ENCODE assay signal across 25 mouse cellular contexts in the genomic region with DNA sequence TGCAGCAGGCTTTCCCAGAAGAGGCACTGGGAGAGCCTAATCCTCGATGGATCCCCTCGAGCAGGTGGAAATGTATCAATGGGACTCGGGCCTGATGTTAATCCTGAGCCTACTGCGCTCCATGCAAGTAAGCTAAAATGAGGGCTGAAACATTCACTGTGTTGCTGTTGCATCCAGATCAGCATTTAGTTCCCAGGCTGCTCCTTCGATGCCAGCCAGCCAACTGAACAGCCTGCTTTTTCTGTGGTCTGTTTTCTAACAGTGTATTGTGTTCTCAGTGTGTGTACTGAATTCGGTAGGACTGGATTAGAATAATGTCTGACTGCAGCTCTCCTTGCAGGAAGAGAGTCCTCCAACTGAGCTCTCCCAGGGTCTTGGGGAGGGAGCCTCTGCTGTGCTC. TPM values are rescaled to one million over a fixed set of nuclear protein-coding genes. Genes with fewer than 3 reads are reported as not detected.
DNase-seq lines count a peak whose midpoint lies in the region; ATAC-seq and TF ChIP-seq lines count a peak whose summit lies in the region.
"Had no signal": no experiment of that assay in that cellular context is flagged by ENCODE, and none has a peak within 500 bp of the region (broad histone marks: within the 10 kb centered on the region; RNA-seq: fewer than 3 reads in every experiment).

No protein-coding gene starts in this region.

- no peak overlapping the region for H3K4me2 ChIP-seq in hindbrain, postnatal 0 days (ENCODE audit: low read depth, low read length)
- no peak overlapping the region for H3K4me2 ChIP-seq in midbrain, postnatal 0 days (ENCODE audit: low read depth, low read length, poor library complexity, severe bottlenecking)
- H3K4me2 ChIP-seq: heart, embryonic 15.5 days; liver, embryonic 15.5 days; lung, embryonic 15.5 days; neural tube, embryonic 13.5 days had no signal

- no peaks in the 10 kb centered on the region for H3K4me1 ChIP-seq in hindbrain, postnatal 0 days (ENCODE audit: insufficient read depth, low read length)
- H3K4me1 ChIP-seq in hindbrain, embryonic 10.5 days (replicated peaks): no peaks in the 10 kb centered on the region
- no peaks in the 10 kb centered on the region for H3K4me1 ChIP-seq in midbrain, postnatal 0 days (ENCODE audit: insufficient read depth, low read length)
- H3K4me1 ChIP-seq: limb, embryonic 10.5 days; liver, embryonic 15.5 days; neural tube, embryonic 13.5 days had no signal

- WGBS in hindbrain, postnatal 0 days: 41% methylated on average over 6 of the region's 6 CpGs
- WGBS in hindbrain, embryonic 10.5 days: 55% methylated on average over 6 of the region's 6 CpGs
- 18% methylated on average over 6 of the region's 6 CpGs for WGBS in midbrain, postnatal 0 days

- H3K9ac ChIP-seq in hindbrain, postnatal 0 days (replicated peaks; ENCODE audit: low read length): no peak overlapping the region
- H3K9ac ChIP-seq in midbrain, postnatal 0 days (replicated peaks; ENCODE audit: low read length, poor library complexity, severe bottlenecking): no peak overlapping the region
- H3K9ac ChIP-seq: heart, embryonic 15.5 days; liver, embryonic 15.5 days; lung, embryonic 15.5 days; neural tube, embryonic 13.5 days had no signal

- peak overlapping the region; percentile 37; the same call in 1 of the 2 replicates for H3K27ac ChIP-seq in hindbrain, postnatal 0 days
- H3K27ac ChIP-seq in hindbrain, embryonic 10.5 days: no peak overlapping the region
- peak overlapping the region; percentile 34; the same call in 1 of the 2 replicates for H3K27ac ChIP-seq in midbrain, postnatal 0 days (ENCODE audit: low read depth, low read length)
- H3K27ac ChIP-seq: heart, embryonic 15.5 days; limb, embryonic 10.5 days; liver, embryonic 15.5 days; lung, embryonic 15.5 days; neural tube, embryonic 13.5 days had no signal

- no peak overlapping the region for H3K4me3 ChIP-seq in hindbrain, postnatal 0 days (ENCODE audit: low read length)
- H3K4me3 ChIP-seq in hindbrain, embryonic 10.5 days: no peak overlapping the region
- H3K4me3 ChIP-seq in midbrain, postnatal 0 days (ENCODE audit: low read depth, low read length): no peak overlapping the region
- H3K4me3 ChIP-seq: heart, embryonic 15.5 days; limb, embryonic 10.5 days; liver, embryonic 15.5 days; lung, embryonic 15.5 days; myocyte; neural tube, embryonic 13.5 days had no signal

- peak; percentile 32 for DNase-seq in hindbrain, postnatal 0 days (ENCODE audit: low spot score)
- no peak for DNase-seq in hindbrain, embryonic 10.5 days (ENCODE audit: low spot score)
- DNase-seq in right cerebral cortex, postnatal 4 days: peak; percentile 31
- DNase-seq in right cerebral cortex, postnatal 25 days: no peak
- DNase-seq in layer of hippocampus, postnatal 14 days (ENCODE audit: low spot score in 2 of 2): peak; percentile 45 to 77
- DNase-seq in midbrain, postnatal 0 days (ENCODE audit: low spot score): peak; percentile 21
- DNase-seq in kidney, postnatal 36 days: no peak
- no peak for DNase-seq in urinary bladder, adult 18-20 months (ENCODE audit: low spot score in 2 of 2)
- DNase-seq: adrenal gland, adult 8-10 months; heart, postnatal 4 days; kidney, adult 18-20 months; liver; lung, postnatal 36 days; retina, postnatal 1 day; spleen, adult 18-20 months; thymus, postnatal 14 days had no signal

- no peaks in the 10 kb centered on the region for H3K9me3 ChIP-seq in hindbrain, postnatal 0 days (ENCODE audit: low read length)
- no peaks in the 10 kb centered on the region for H3K9me3 ChIP-seq in hindbrain, embryonic 10.5 days
- H3K9me3 ChIP-seq in midbrain, postnatal 0 days (ENCODE audit: low read length): no peaks in the 10 kb centered on the region
- H3K9me3 ChIP-seq: heart, embryonic 15.5 days; limb, embryonic 10.5 days; liver, embryonic 15.5 days; lung, embryonic 15.5 days; neural tube, embryonic 13.5 days had no signal

- peak; percentile 53; the same call in 1 of the 2 replicates for ATAC-seq in hindbrain, postnatal 0 days
- no peak for ATAC-seq in midbrain, postnatal 0 days (ENCODE audit: low FRiP score)
- ATAC-seq: activated CD4-positive, CD25-positive, alpha-beta regulatory T cell, adult 4 months; forebrain, embryonic 14.5 days; inflammation-experienced regulatory T-cells, adult 6 months had no signal

- no peak for TF ChIP-seq CTCF in hindbrain, postnatal 0 days (IDR thresholded peaks at IDR 0.05; ENCODE audit: low read depth)
- TF ChIP-seq CTCF in midbrain, postnatal 0 days (IDR thresholded peaks at IDR 0.05): no peak

- H3K36me3 ChIP-seq in hindbrain, postnatal 0 days (ENCODE audit: insufficient read depth, low read length): no peaks in the 10 kb centered on the region
- no peaks in the 10 kb centered on the region for H3K36me3 ChIP-seq in hindbrain, embryonic 10.5 days
- H3K36me3 ChIP-seq in midbrain, postnatal 0 days (ENCODE audit: insufficient read depth, low read length): no peaks in the 10 kb centered on the region
- H3K36me3 ChIP-seq: heart, embryonic 15.5 days; limb, embryonic 10.5 days; liver, embryonic 15.5 days; lung, embryonic 15.5 days; neural tube, embryonic 13.5 days had no signal

- no peaks in the 10 kb centered on the region for H3K27me3 ChIP-seq in hindbrain, postnatal 0 days (ENCODE audit: insufficient read depth, low read length)
- no peaks in the 10 kb centered on the region for H3K27me3 ChIP-seq in hindbrain, embryonic 10.5 days (ENCODE audit: insufficient read depth, poor library complexity, severe bottlenecking)
- no peaks in the 10 kb centered on the region for H3K27me3 ChIP-seq in midbrain, postnatal 0 days (ENCODE audit: insufficient read depth, low read length)
- H3K27me3 ChIP-seq: heart, embryonic 15.5 days; liver, embryonic 15.5 days; lung, embryonic 15.5 days; neural tube, embryonic 13.5 days had no signal

RNA-seq across cellular contexts. Expression of a gene that starts 46.6 kb away (rescaled TPM):
- total RNA-seq in hindbrain, postnatal 0 days (2014; rRNA removed): 78.2 and 84.9 TPM in 2 replicates
- 97.5 and 106 TPM in 2 replicates for polyA plus RNA-seq in hindbrain, postnatal 0 days (2015; fragmentation: Nextera tagmentation; extraction: Ambion mirVana)
- 287 and 330 TPM in 2 replicates for polyA plus RNA-seq in hindbrain, embryonic 10.5 days (2016; fragmentation: Nextera tagmentation; extraction: Ambion mirVana)
- total RNA-seq in layer of hippocampus, postnatal 14 days (2021): 10 to 100 TPM; 39.7 to 42.0 TPM
- 65.2 and 79.8 TPM in 2 replicates for total RNA-seq in midbrain, postnatal 0 days (2014; rRNA removed)
- polyA plus RNA-seq in midbrain, postnatal 0 days (2015; fragmentation: Nextera tagmentation; extraction: Ambion mirVana): 102 and 105 TPM in 2 replicates

Comparison
In these comparisons a context has a peak if more than half of its experiments do, and no peak if none do; other contexts are left out.
1. DNase-seq: peak in hindbrain, postnatal 0 days (single experiment), right cerebral cortex, postnatal 4 days (single experiment), layer of hippocampus, postnatal 14 days (2 of 2) and midbrain, postnatal 0 days (single experiment); none in hindbrain, embryonic 10.5 days (single experiment), right cerebral cortex, postnatal 25 days (single experiment), kidney, postnatal 36 days (0 of 2) and urinary bladder, adult 18-20 months (0 of 2).